Mouse (Mus musculus): ENCODE results near the gene Zfp983.
"Not testable (repeated sequence)": the region's sequence is repeated elsewhere in the genome, so short reads cannot be mapped to it uniquely, and the experiment has no call there.

- TF ChIP-seq CTCF (conservative IDR thresholded peaks at IDR 0.05; ENCODE audit: insufficient read depth, insufficient read length, low read depth, low read length); POLR2A (IDR thresholded peaks at IDR 0.05; ENCODE audit: low read depth, low read length): not testable (repeated sequence)
These were observed 14.7 kb upstream of the Zfp983 start for GRCm38 (mm10) chr17:21635758-21636157.
